Mouse (Mus musculus): Measurements from ENCODE around the gene Scp2. TPM values are rescaled to one million over a fixed set of nuclear protein-coding genes. Genes with fewer than 3 reads are reported as not detected.

The Scp2 gene
- total and polyA plus RNA-seq, 2 experiments from 2014 or later = 122 to 212 TPM

- Histone ChIP-seq H3K9me3 (ENCODE audit: low read length) (no peaks in the 10 kb centered on the region), H3K27me3 (ENCODE audit: insufficient read depth, low read length) (no peaks in the 10 kb centered on the region), H3K4me1 (ENCODE audit: insufficient read depth) (no peaks in the 10 kb centered on the region), H3K4me2 (ENCODE audit: low read depth) (no peak overlapping the region), H3K4me3 (ENCODE audit: low read depth, low read length) (no peak overlapping the region), H3K9ac (no peak overlapping the region), H3K27ac (ENCODE audit: low read depth, low read length) (no peak overlapping the region), H3K36me3 (ENCODE audit: insufficient read depth) (no peaks in the 10 kb centered on the region)
- 41% methylated on average over 13 of the region's 14 CpGs for WGBS
- ATAC-seq (peak; percentile 61; the same call in 1 of the 2 replicates), DNase-seq (no peak)
- TF ChIP-seq CTCF (IDR thresholded peaks at IDR 0.05; ENCODE audit: low read depth) = no peak
Observed at GRCm38 (mm10) chr4:108018961-108019921, 125.6 kb downstream of the Scp2 start.

- no peak for ATAC-seq
- no peak for TF ChIP-seq CTCF (IDR thresholded peaks at IDR 0.05; ENCODE audit: low read depth)
- Histone ChIP-seq H3K9me3 (ENCODE audit: low read length) (no peaks in the 10 kb centered on the region), H3K27ac (ENCODE audit: low read depth, low read length) (no peak overlapping the region), H3K4me2 (ENCODE audit: low read depth) (no peak overlapping the region), H3K4me3 (ENCODE audit: low read depth, low read length) (no peak overlapping the region), H3K9ac (no peak overlapping the region), H3K4me1 (ENCODE audit: insufficient read depth) (no peaks in the 10 kb centered on the region), H3K36me3 (ENCODE audit: insufficient read depth) (no peaks in the 10 kb centered on the region), H3K27me3 (ENCODE audit: insufficient read depth, low read length) (no peaks in the 10 kb centered on the region)
- no peak for DNase-seq
- WGBS = 56% methylated on average over 10 of the region's 10 CpGs
Observed at GRCm38 (mm10) chr4:108018241-108018923, 126.4 kb downstream of the Scp2 start.

DNA sequence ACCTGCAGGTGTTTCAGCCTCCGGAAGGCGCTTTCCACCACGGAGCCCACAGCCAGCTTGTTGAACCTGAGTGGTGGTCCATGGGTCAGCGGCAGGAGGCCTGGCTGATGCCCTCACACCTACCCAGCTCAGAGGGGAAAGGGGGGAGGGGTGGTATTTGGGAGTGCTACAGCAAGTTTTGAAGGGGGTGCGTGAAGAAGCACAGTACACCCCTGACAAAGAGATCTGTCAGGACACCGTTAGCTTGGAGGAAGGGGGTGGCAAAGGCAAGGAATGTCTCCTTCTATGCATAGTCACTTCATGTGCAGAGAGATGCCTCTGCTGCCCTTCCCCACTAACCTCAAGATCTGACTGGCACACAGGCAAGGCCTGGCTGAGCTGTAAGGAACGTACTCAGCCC, 127.0 kb downstream of the Scp2 start:
- DNase-seq (no peak), ATAC-seq (no peak)
- Histone ChIP-seq H3K4me2 (ENCODE audit: low read depth) (no peak overlapping the region), H3K9me3 (ENCODE audit: low read length) (no peaks in the 10 kb centered on the region), H3K27me3 (ENCODE audit: insufficient read depth, low read length) (no peaks in the 10 kb centered on the region), H3K36me3 (ENCODE audit: insufficient read depth) (no peaks in the 10 kb centered on the region), H3K9ac (no peak overlapping the region), H3K4me1 (ENCODE audit: insufficient read depth) (no peaks in the 10 kb centered on the region), H3K4me3 (ENCODE audit: low read depth, low read length) (no peak overlapping the region), H3K27ac (ENCODE audit: low read depth, low read length) (no peak overlapping the region)
- WGBS = 84% methylated on average over 7 of the region's 7 CpGs
- no peak for TF ChIP-seq CTCF (IDR thresholded peaks at IDR 0.05; ENCODE audit: low read depth)

DNA sequence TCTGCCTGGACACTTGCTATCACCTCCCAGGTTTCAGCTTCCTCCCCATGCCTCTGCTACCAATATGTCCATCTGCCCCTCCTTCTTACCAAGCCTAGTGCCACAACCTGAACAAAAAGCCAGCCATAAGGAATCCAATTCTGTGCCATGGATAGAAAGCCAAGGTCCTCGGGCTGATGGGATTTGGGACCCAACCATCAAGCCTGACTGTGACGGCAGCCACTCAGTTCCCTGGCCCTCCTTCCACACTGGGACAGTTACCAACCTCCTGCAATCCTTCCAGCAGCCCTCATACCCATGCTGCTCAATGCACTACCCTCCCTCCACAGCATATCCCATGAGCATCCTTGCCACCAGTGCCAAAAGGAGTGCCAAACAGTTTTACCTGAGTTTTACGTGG, 128.5 kb downstream of the Scp2 start:
- no peaks in the 10 kb centered on the region for H3K27me3 ChIP-seq (ENCODE audit: insufficient read depth, low read length)
- H3K9ac ChIP-seq = no peak overlapping the region
- H3K4me2 ChIP-seq (ENCODE audit: low read depth) = no peak overlapping the region
- no peak overlapping the region for H3K4me3 ChIP-seq (ENCODE audit: low read depth, low read length)
- DNase-seq (no peak), ATAC-seq (no peak)
- no peaks in the 10 kb centered on the region for H3K9me3 ChIP-seq (ENCODE audit: low read length)
- H3K4me1 ChIP-seq (ENCODE audit: insufficient read depth) = no peaks in the 10 kb centered on the region
- no peak for TF ChIP-seq CTCF (IDR thresholded peaks at IDR 0.05; ENCODE audit: low read depth)
- H3K36me3 ChIP-seq (ENCODE audit: insufficient read depth) = no peaks in the 10 kb centered on the region
- H3K27ac ChIP-seq (ENCODE audit: low read depth, low read length) = no peak overlapping the region
- WGBS = 73% methylated on average over 3 of the region's 3 CpGs

GRCm38 (mm10) chr4:108015067-108015765, 129.6 kb downstream of the Scp2 start:
- Histone ChIP-seq H3K36me3 (ENCODE audit: insufficient read depth) (no peaks in the 10 kb centered on the region), H3K4me2 (ENCODE audit: low read depth) (no peak overlapping the region), H3K9ac (no peak overlapping the region), H3K9me3 (ENCODE audit: low read length) (no peaks in the 10 kb centered on the region), H3K27ac (ENCODE audit: low read depth, low read length) (no peak overlapping the region), H3K27me3 (ENCODE audit: insufficient read depth, low read length) (no peaks in the 10 kb centered on the region), H3K4me1 (ENCODE audit: insufficient read depth) (no peaks in the 10 kb centered on the region), H3K4me3 (ENCODE audit: low read depth, low read length) (no peak overlapping the region)
- TF ChIP-seq CTCF (IDR thresholded peaks at IDR 0.05; ENCODE audit: low read depth) = peak; percentile 14; the same call in 1 of the 2 replicates
- DNase-seq (no peak), ATAC-seq (no peak)
- 62% methylated on average over 14 of the region's 14 CpGs for WGBS

GRCm38 (mm10) chr4:108014466-108014865, 130.3 kb downstream of the Scp2 start:
- Histone ChIP-seq H3K27ac (ENCODE audit: low read depth, low read length) (no peak overlapping the region), H3K4me2 (ENCODE audit: low read depth) (no peak overlapping the region), H3K4me1 (ENCODE audit: insufficient read depth) (no peaks in the 10 kb centered on the region), H3K9me3 (ENCODE audit: low read length) (no peaks in the 10 kb centered on the region), H3K27me3 (ENCODE audit: insufficient read depth, low read length) (no peaks in the 10 kb centered on the region), H3K9ac (no peak overlapping the region), H3K36me3 (ENCODE audit: insufficient read depth) (no peaks in the 10 kb centered on the region), H3K4me3 (ENCODE audit: low read depth, low read length) (no peak overlapping the region)
- ATAC-seq = no peak
- DNase-seq = no peak
- TF ChIP-seq CTCF (IDR thresholded peaks at IDR 0.05; ENCODE audit: low read depth) = no peak
- WGBS = 80% methylated on average over 2 of the region's 2 CpGs
